Mouse (Mus musculus) megakaryocyte, embryonic 14.5 days (primary cell): ENCODE measurements at regions not wholly inside any gene's neighbourhood (a gene's known extent, or its start where the extent isn't known, plus 50 kb on each side); places are given as distances from the start of the nearest gene placed in this dataset.

Experiments
- FLI1 ChIP-seq: IDR thresholded peaks from 2 replicates; pipeline ENCODE4 v1.6.1; 2012; ENCODE audit warnings: low read length, inconsistent platforms, mixed read lengths
- GATA1 ChIP-seq: IDR thresholded peaks from 3 replicates; pipeline ENCODE4 v1.6.1; 2012; ENCODE audit warnings: mixed read lengths, low read length, inconsistent platforms, borderline replicate concordance

DNA sequence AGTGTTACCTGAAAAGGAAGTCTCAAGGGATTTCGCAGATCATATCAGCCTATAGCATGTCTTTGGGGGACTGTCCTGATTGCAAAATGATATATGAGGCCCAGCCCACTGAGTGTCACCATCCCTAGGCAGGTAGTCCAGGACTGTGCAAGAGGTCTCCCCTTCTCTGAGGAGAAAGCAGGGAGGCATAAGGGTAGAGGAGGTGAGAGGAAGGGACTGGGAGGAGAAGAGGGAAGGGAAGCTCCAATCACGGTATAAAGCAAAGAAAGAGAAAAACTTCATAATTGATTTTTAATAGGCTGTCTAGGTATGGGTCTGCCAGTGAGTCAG is 291.1 kb upstream of the Map3k7 start:
- TF ChIP-seq FLI1: no peak
- TF ChIP-seq GATA1: no peak
